Mouse (Mus musculus): ENCODE results near the gene Tubb4b.

Gene Tubb4b

DNA sequence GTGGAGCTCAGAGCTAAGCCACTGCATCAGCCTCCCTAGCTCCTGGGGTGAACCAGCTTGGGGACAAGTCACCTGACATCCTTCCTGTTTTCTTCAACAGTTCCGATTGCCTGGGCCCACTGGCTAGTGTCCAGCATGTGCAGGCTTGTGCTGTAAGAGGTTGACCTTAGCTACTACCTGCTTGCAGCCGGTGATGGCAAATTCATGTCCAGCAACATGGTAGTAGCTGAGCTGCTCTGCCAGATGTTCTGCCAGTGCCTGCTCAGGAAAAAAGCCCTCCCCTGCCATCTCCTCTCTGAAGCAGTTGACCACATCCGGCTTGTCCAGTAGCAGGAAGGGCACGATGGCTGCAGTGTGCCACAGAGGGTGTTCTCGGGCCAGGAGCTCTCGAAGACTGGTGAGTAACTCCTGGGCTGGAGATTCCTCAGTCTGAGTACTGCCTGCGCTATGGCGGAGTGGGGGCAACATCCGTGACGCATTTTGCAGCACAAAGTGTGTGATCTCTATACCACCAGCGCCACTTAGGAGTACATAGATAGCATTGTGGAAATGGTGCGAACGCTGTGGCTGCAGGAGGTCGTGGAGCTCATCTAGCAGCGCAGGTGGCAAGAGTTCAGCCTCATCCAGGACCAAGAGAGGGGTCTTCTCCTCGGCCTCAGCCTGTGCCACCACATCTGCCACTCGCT lies 29.9 kb downstream of the Tubb4b start:
- DNase-seq (ENCODE audit: low read depth in 1 of 2, low spot score in 2 of 2) = no peak

DNA sequence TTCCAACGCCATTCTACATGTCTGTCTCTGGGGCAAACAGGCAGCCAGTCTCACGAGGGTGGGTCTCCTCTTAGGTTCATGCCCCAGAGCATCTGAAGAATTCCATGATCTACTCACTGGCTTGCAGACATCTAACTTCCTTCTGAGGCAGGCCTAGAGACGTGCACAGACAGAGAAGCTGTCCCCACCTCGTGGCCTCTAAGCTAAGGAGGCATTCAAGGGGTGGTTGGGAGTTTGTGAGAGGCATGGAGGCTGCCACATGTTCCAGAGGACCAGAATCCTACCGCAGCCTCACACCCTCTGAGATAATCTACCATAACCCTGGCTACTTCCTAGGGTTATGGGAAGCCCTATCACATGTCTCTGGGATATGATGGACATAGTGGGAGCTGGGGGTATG lies 30.5 kb downstream of the Tubb4b start:
- no peak for DNase-seq (ENCODE audit: low read depth in 1 of 2, low spot score in 2 of 2)

DNA sequence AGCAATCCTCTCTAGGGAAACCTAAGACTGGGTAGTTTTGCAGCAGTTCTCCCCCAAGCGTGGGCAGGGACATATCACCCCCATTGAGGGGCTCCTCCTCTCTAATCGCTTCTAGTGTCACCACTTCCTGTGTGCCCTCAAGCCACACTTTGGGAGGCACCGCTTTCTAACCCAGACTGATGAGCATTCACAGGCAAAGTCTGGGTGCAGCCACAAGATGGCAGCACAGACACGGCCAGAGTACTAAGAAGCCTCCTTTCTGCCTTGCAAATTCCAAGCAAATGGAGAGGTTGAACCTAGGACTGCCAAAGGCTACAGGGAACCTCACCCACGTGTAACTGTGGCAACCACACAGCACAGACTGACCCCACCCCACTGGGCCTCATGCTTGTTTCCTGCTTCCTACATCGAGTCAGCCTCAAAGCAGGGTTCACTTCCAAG lies 31.2 kb downstream of the Tubb4b start:
- peak; percentile 63 to 72 for DNase-seq (ENCODE audit: low read depth in 1 of 2, low spot score in 2 of 2)

DNA sequence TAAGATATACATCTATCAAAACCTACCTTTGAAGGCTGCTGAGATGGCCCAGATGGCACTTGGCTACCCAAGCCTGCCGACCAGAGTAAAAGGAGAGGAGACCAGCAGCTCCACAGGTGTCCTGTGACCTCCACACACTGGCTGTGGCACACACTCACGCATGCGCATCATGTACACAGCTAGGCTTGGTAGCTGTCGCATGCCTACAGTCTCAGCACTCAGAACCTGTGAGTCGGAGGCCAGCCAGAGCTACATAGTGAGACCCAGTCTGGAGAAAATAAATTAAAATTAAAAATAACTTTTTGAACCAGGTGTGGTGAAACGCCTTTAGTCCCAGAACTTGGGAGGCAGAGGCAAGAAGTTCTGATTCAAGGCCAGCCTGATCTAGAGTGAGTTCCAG lies 36.7 kb downstream of the Tubb4b start:
- DNase-seq (ENCODE audit: low read depth in 1 of 2, low spot score in 2 of 2) = no peak

DNA sequence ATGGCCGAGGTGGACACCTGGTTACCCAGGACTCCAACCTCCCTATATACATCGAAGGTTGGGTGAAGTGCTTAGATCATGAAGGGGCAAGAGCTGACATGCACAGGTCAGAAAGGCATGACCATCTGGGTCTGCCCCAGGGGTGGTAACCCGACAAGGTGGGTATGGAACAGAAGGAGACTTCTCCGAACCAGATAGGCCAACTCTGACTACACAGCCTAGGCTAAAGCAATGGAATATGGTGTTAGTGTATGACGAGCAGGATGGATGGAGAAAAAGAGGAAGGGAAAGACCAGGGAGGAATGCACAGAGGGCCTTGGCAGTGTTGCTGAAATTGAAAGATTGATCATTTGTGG lies 37.9 kb downstream of the Tubb4b start:
- no peak for DNase-seq (ENCODE audit: low read depth in 1 of 2, low spot score in 2 of 2)

DNA sequence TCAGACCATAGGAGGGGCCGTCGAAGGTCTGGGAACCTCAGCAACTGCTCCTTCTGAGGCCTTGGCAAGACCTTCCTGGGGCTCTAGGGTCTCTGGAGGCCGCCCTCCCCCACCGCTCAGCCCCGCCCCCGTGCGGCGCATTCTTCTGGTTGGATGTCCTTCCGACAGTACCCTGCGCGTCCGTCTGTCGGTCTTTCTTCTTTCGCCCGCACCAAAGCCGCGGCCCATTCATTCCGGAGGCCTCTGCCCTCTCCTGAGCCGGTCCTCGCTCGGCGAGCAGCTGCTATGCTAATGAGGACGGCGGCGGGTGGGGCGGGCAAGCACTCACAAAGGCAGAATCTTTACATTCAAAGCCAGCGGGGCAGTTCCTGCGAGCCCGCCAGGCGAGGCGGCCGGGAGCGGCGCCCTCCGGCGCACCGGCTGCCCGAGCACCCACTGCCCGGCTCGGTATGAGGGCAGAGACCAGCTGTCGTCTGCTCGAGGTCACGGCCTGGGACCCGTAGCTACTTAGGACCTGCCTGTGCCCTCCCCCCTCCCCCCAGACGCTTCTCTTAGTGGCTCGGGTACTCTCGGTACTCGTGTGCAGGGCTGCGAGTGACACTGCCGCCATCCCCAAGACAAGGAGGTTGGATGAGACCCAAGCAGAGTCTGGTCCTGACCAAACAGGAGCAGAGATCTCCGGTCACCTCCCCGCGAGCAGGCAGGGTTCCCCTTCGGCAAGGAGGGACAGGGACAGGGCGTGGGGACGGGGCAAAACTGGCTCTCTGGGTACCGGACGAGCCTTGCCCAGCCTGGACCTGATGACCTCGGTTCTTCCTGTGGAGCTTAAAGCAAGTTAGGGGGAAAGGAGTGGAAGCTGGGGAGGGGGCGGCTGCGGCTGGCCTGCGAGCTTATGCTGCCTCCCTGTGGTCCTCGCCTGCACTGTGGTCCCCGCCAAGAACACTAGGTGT lies 38.6 kb downstream of the Tubb4b start:
- DNase-seq (ENCODE audit: low read depth in 1 of 2, low spot score in 2 of 2) = no peak

DNA sequence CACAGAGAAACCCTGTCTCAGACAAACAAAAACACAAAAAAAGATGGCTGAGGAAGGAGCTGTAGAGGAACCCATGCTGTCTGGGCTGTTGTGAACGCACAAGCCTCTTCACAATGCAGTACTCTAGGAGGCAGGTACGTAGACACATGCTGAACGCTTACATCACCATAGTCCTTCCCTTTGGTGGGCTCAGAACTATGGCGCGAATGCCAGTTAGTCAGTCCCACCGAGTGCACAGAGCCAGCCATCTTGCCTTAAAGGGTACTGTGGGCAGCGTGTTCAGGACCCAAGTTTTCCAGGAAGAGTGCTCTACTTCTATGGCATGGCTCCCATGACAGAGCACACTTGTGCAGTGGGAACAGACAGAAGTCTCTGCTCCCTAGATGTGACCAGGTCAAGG lies 40.0 kb downstream of the Tubb4b start:
- no peak for DNase-seq (ENCODE audit: low read depth in 1 of 2, low spot score in 2 of 2)

DNA sequence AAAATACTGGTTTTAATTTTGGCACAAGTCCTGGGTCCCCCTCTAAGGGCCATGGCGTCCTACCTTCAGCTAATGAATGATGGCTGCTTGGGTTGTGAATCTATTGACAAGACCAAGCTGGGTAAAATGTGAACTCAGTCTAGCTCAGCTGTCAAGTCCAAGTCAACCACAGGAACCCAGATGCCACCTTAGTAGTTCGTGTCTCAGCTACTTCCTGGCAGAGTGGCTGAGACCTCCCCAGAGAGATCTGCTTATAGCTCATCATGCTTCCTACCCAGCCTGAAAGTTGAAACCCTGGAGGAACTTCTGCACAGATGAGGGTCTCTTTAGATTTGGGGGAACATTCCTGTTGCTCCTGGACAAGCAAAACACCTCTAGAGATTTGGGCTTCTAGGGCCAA lies 41.2 kb downstream of the Tubb4b start:
- DNase-seq (ENCODE audit: low read depth in 1 of 2, low spot score in 2 of 2) = no peak

DNA sequence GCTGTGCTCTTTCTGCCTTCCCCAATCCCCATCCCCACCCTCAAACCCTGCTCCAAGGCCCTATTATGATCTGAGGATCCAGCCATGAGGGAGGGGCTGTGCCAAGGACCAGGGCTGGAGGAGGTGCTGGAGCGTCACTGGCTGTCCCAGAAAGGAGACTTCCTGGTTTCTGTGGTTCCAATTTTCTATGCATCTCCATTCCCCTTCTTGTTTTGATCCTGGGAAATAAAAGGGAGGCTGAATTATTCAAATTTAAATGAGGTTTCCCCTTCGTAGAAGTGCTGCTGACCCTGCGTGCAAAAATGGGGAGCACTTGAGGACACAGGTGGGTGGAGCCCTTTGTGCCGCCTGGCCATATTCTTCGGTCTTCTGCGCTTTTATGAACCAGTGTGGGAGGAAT lies 41.8 kb downstream of the Tubb4b start:
- DNase-seq (ENCODE audit: low read depth in 1 of 2, low spot score in 2 of 2) = no peak

DNA sequence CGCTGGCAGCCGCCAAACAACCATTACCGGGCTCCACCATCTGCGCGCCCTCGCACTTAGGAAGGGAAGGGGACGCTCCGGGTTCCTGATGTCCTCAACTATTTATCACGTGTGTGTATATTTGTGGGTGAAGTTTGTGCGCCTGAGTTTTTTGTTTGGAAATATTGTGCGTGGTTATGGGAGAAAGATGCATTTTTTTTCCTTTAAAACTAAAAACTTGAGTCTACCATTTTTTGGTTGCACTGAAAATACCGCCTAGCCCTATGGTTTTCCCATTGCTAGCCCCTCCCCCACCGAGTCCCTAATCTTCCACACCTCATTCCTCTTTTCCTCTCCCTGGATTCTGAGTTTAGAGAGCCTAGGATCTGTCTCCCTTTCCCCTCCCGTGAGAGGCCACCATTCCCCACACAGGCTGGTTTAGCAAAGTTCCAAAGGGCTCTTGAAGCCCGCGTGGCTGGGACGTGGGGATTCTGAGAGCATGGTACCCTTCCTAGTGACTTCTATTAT lies 42.6 kb downstream of the Tubb4b start:
- no peak for DNase-seq (ENCODE audit: low read depth in 1 of 2, low spot score in 2 of 2)

DNA sequence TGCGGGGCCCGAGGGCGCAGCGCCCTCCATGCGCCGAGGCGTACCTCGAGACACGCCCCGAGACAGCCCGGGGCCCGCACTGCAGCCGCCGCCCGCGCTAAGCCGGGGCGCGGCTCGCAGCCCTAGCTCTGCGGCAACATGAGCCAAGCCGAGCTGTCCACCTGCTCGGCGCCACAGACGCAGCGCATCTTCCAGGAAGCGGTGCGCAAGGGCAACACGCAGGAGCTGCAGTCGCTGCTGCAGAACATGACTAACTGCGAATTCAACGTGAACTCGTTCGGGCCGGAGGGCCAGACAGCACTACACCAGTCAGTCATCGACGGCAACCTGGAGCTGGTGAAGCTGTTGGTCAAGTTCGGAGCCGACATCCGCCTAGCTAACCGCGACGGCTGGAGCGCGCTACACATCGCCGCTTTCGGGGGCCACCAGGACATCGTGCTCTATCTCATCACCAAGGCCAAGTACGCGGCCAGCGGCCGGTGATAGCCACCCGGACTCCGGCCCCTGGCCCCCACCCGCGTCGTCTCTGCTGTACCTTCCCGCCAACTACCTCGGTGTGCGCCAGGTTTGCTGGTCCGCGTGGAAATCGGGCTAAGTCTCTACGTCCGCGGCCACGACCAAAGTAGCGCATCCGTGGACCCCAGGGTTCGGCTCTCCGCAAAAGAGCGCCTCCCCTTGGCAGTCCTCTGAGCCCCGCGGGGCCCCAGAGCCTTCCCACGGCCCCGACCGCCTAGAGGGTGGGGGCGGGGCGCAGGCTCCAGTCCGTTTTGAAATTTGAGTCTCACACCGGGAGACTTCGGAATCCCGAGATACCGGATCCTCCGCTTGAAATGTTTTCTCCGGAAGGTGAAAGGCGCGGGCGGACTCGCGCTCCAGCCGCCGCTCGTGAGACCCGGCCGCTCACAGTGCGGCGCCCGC lies 43.3 kb downstream of the Tubb4b start:
- no peak for DNase-seq (ENCODE audit: low read depth in 1 of 2, low spot score in 2 of 2)

DNA sequence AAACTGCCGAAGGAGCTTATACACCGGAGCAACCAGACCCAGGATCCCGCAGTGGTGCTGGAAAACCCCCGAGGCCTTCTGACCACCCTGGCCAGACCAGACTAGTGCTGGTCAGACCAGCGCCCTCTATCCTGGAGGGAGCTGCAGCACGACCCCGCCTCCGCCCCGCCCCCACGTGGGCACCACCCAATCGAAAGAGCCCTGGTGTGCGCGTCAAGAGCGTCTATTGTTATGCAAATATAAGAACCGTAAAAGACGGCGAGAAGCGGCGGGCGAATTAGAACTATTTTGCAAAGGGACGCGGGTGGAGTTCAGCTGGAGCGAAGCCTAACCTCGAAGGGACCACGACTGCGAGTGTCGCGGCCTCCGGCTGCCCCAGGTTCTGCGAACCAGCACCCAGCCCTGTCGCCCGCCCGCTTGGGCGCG lies 44.0 kb downstream of the Tubb4b start, which contains the start of gene Nrarp:
Gene Nrarp (plus strand): TSS at position 281 of the 426 bp plus-strand sequence.
- peak; percentile 65 to 79 for DNase-seq (ENCODE audit: low read depth in 1 of 2, low spot score in 2 of 2)

DNA sequence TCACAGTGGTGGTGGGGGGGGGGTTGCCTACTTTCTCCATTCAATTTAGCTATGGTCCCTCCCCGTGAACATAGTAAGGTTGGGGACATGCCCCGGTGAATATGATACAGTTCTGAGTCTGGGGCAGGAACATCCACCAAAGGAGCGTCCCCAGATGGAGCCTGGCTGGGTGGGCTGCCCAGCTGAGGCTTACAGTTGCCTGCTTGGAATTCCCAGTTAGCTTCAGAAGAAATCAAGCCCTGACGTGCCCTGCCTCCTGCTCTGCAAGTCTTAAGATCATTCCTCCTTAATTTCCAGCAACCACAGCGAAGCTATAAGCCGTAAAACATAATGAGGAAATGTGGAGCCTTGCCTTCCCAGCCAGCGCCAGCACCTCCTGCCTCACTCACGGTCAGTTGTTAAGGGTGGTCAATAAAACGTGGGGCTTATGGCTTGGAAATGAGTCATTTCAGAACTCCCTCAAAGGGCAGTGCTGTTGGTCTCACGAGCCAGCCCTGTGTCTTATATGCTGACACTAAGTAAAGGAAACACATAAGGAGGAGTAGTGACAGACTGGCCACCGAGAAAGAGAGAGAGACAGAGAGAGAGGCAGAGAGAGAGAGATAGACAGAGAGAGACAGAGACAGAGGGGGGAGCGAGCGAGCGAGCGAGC lies 44.8 kb downstream of the Tubb4b start:
- no peak for DNase-seq (ENCODE audit: low read depth in 1 of 2, low spot score in 2 of 2)

DNA sequence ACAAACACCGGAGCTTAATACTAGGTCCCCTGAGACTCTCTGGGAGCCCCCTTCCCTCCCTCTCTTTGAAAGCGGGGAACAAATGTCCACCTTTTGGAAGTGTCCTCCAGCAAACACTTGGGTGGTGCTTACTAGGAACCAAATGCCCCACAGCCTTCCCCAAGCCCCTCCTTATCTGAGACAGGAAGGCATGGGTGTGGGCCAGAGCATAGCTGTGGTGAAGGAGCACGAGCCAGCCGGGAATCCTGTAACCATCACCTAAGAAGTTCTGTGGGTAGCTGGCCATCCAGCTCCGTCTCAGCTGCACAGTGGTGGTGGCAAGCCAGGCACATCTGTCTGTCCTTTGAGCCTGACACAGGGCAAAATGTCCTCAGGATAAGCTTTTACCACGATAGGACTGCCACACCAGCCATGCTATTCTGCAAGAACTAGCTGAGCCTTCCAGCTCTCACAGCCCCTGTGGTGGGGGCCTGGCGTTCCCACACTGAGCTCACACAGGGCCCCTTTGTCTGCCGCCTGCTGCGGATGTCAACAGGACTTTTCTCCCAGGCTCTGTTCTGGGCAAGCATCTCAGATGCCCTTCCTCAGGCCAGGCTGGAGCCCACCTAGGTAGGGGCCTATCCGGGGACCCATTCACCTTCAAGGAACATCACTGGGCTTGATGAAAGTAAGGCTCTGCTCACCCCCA lies 46.1 kb downstream of the Tubb4b start:
- no peak for DNase-seq (ENCODE audit: low read depth in 1 of 2, low spot score in 2 of 2)

DNA sequence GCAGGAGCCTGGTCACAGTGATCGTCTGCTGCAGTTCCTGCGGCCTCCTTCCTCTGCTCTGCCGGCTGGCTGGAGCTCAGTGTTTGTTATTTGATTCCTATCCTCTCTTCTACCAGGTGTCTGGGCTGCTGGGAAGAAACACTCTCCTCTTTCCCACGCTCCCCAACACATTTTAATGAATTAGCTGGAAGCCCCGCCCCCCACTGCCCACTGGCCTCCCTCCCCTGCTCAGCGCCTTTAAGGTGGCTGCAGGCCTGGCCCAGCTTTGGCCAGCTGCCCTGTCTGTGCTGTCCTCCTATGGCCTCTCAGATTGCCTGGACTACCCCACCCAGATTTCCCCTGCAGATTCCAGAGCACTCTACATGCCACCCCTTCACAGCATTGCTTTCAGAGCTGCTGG lies 46.8 kb downstream of the Tubb4b start:
- no peak for DNase-seq (ENCODE audit: low read depth in 1 of 2, low spot score in 2 of 2)

DNA sequence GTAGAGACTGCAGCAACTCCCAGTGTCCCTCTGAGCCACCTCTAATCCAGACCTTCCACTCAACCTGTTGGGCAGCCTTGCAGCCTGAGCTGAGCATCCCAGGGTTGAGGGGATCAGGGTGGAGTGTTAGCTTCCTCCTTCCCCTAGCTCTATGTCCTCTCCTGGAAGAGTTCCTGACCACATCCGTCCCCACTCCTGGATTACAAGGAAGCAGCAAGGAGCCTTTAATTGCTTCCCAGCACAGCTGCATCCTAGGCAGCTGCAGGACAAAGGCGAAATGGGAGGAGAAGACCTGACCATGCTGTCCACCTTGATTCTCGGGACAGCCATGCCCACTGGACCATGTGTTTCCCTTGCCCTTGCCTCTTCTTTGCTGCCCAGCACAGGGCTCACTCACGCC lies 47.4 kb downstream of the Tubb4b start:
- DNase-seq (ENCODE audit: low read depth in 1 of 2, low spot score in 2 of 2) = no peak

DNA sequence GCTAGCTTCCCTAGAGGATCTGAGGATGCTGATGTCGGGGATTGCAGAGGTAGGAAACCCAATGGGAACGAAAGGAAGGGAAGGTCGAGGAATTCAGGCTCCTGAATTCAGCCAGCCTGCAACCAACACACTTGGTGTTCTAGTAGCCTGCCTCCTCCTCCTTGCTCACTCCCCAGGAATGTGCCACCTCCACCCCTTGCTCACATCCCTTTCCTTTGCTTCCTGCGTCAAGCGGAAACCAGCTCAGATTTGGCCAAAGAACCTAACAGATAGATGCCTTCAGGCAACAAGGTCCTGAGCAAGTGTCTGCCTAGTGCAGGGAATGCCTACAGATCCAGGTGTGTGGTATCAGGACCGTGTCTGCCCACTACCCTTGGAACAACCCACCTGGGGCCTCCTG lies 47.9 kb downstream of the Tubb4b start:
- no peak for DNase-seq (ENCODE audit: low read depth in 1 of 2, low spot score in 2 of 2)

DNA sequence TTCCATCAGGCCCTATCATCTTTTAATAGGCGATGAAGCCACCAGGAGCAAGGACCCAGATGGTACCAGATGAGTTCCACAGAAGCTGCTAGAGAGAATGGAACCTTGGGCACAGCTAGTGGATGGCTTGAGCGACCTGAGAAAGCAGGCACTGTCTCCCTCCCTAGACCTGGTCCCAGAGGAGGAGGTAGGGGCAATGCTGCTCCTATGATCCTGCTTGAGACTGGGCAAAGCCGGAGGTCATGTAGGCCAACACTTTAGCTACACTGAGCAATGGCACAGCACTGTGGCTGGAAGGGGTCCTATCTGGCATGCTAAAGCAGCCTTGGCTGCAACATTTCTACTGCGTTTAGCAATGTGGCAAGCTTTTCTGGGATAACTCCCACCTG lies 48.8 kb downstream of the Tubb4b start:
- DNase-seq (ENCODE audit: low read depth in 1 of 2, low spot score in 2 of 2) = no peak

DNA sequence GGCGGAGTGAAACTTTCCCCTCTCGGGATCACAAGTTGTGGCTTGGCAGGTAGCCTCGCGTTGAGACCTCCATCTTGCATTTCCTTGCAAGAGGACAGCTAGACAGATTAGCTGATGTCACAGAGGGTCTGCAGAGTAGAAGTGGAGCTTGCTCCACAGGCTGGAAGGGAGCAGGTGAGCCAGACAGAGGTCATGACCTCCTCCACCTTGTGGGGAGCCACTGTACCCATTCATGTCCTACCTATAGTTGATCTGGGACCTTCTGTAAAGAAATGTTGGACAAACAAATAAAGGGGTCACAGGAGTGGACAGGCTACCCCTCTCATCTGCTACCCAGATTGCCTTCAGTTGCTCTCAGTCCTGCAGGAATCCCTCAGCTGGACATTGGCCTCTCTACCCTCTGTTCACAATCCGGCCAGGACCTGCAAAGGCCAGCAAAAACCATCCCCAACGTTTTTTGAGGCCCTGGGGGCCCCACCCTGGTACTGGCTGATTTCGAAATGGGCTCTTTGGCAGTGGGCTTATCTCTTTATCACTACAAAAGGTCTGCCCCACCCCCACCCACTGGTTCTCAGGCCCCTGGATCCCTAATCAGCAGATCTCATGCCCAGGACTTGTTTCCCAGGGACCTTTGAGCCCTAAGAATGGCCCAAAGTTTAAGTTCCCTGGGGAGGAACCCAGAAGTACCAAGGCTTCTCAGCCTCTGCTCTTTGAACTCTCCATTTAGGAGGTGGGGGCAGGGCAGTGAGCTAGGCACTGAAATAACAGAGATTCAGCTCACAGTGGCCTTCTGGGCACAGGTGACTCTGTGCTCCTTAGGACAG lies 49.4 kb downstream of the Tubb4b start:
- DNase-seq (ENCODE audit: low read depth in 1 of 2, low spot score in 2 of 2) = no peak

All from monocyte, adult 2 months (primary cell).